Mouse (Mus musculus) kidney, embryonic 14.5 days (tissue): ENCODE data around the gene 1700013G24Rik. TPM values are rescaled to one million over a fixed set of nuclear protein-coding genes. Genes with fewer than 3 reads are reported as not detected.
A peak's percentile ranks its signal among the peaks of the same experiment; 100 is the strongest.

Experiments used
- ATAC-seq: fragments of 200-750 bp; cut with Nextera tagmentation; 2 replicates; pipeline ENCODE4 v1.8.0; 2017; ENCODE audit warnings: moderate number of reproducible peaks, mild to moderate bottlenecking, moderate TSS enrichment, moderate library complexity; ENCODE audit not compliant: low FRiP score, low TSS enrichment
- H3K27ac ChIP-seq: fragments of 300-500 bp; sonication (generic); 2 replicates; pipeline ENCODE4 v1.5.1; 2014; ENCODE audit warnings: low read depth, mild to moderate bottlenecking, low read length, moderate library complexity, mixed read lengths
- H3K27me3 ChIP-seq: fragments of 300-500 bp; sonication (generic); 2 replicates; pipeline ENCODE4 v1.6.1; 2014; ENCODE audit warnings: mild to moderate bottlenecking, low read length; ENCODE audit not compliant: control insufficient read depth, insufficient read depth
- H3K36me3 ChIP-seq: fragments of 300-500 bp; sonication (generic); 2 replicates; pipeline ENCODE4 v1.6.1; 2014; ENCODE audit warnings: low read length, mixed read lengths; ENCODE audit not compliant: control insufficient read depth, insufficient read depth
- H3K4me1 ChIP-seq: fragments of 300-500 bp; sonication (generic); 2 replicates; pipeline ENCODE4 v1.6.1; 2014; ENCODE audit warnings: low read length, mixed read lengths; ENCODE audit not compliant: control insufficient read depth, insufficient read depth
- H3K4me2 ChIP-seq: fragments of 300-500 bp; sonication (generic); replicated peaks from 2 replicates; pipeline ENCODE4 v1.6.1; 2014; ENCODE audit warnings: low read depth, mild to moderate bottlenecking, low read length
- H3K4me3 ChIP-seq: fragments of 300-500 bp; sonication (generic); 2 replicates; pipeline ENCODE4 v1.5.1; 2014; ENCODE audit warnings: mild to moderate bottlenecking, low read length
- H3K9ac ChIP-seq: fragments of 300-500 bp; sonication (generic); 2 replicates; pipeline ENCODE4 v1.6.1; 2014; ENCODE audit warnings: low read depth, mild to moderate bottlenecking, low read length, moderate library complexity
- H3K9me3 ChIP-seq: fragments of 300-500 bp; sonication (generic); 2 replicates; pipeline ENCODE4 v1.6.1; 2016; ENCODE audit warnings: low read length; ENCODE audit not compliant: control insufficient read depth
- WGBS: fragments of 180-500 bp; shearing (Covaris S2); extraction: QIAGEN DNeasy Blood & Tissue Kit; methylation state at CpG from one replicate; pipeline ENCODE4 v1.1.7; 2014; 5-methylcytosine and 5-hydroxymethylcytosine counted together
- polyA plus RNA-seq: library from polyadenylated mRNA; unstranded; fragments of >200 nt; fragmentation: Nextera tagmentation; extraction: Ambion mirVana; gene quantifications from 2 replicates; pipeline ENCODE4 v1.2.1, GENCODE M21; 2014

Gene 1700013G24Rik
- polyA plus RNA-seq, 1 experiment from 2014 or later: not detected

GRCm38 (mm10) chr4:137477611-137478010 is 24.5 kb downstream of the 1700013G24Rik start:
- Histone ChIP-seq H3K9me3 (no peaks in the 10 kb centered on the region), H3K4me3 (no peak overlapping the region), H3K27ac (peak overlapping the region; percentile 85), H3K4me1 (peaks cover 94% of the 10 kb centered on the region), H3K36me3 (no peaks in the 10 kb centered on the region), H3K9ac (no peak overlapping the region), H3K27me3 (no peaks in the 10 kb centered on the region), H3K4me2 (peak overlapping the region; percentile 32; the same call in 1 of the 2 replicates)
- ATAC-seq: no peak
- WGBS: 56% methylated on average over 6 of the region's 6 CpGs

DNA sequence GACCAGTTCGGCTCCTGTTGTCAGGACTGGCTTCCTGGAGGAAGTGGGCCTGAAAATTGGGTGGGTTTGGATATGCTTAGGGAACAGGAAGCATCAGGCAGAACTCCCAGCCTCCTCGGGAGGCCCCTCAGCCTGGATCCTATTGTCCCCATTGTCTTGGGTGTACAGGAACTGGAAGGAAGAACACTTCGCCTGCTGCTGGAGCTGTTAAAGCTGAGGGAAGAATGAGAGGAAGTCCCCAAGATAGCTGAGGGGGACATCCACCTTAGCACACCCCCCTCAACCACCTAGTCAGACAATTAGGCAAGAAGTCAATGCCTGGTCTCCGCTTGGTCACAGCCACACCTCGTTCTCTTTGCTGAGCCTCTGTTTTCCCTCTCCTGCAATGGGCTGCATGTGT is 25.2 kb downstream of the 1700013G24Rik start:
- Histone ChIP-seq H3K9me3 (no peaks in the 10 kb centered on the region), H3K27ac (peak overlapping the region; percentile 92), H3K4me1 (peaks cover 88% of the 10 kb centered on the region), H3K4me2 (no peak overlapping the region), H3K27me3 (no peaks in the 10 kb centered on the region), H3K36me3 (no peaks in the 10 kb centered on the region), H3K4me3 (no peak overlapping the region), H3K9ac (0 out of 2 replicates have a peak overlapping the region, but pooled peaks have one; percentile 1)
- ATAC-seq: no peak
- 62% methylated on average over 5 of the region's 5 CpGs for WGBS

- Histone ChIP-seq H3K9me3 (no peaks in the 10 kb centered on the region), H3K36me3 (no peaks in the 10 kb centered on the region), H3K9ac (no peak overlapping the region; the same call in 1 of the 2 replicates), H3K27ac (peak overlapping the region; percentile 92), H3K27me3 (no peaks in the 10 kb centered on the region), H3K4me3 (no peak overlapping the region), H3K4me1 (peaks cover 88% of the 10 kb centered on the region), H3K4me2 (peak overlapping the region; percentile 25)
- 10% methylated on average over 6 of the region's 6 CpGs for WGBS
- peak; percentile 48 for ATAC-seq
Observed at GRCm38 (mm10) chr4:137479757-137480156, 26.7 kb downstream of the 1700013G24Rik start.

DNA sequence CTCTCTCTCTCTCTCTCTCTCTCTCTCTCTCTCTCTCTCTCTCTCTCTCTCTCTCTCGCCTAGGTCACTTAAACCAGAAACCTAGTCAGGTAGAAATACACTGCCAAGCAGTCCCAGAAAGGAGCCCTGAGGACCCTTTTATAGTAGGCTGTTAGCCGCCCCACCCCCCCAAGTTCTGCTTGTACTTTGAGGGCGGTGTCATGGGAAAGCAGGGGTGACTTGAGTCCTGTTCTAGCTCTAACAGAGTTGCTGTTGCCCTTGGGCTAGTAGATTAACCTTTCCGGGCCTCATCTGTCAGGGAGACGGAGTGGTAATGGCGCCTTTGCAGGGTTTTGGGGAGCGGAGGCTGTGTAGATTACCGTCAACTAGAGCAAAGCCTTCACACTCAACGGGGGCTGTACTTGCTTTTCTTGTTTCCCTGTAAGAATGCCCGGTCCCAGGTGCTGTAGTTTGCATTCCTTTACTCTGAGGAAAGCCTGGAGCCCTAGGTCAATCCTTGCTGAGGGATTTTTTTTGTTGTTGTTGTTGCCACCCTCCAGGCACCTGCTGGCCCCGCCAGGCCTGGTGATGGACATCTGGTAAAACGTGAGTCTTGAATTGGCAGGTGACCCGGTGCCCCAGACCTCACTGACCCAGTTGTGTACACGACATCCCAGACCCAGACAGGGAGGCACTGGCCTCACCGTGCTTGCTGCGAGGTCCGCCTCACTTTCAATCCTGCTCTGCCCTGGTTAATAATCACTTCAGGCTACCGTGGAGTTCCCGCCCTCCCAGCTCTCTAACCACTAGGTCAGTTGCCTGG is 27.3 kb downstream of the 1700013G24Rik start:
- no peaks in the 10 kb centered on the region for H3K27me3 ChIP-seq
- no peak; the same call in 1 of the 2 replicates for ATAC-seq
- H3K4me2 ChIP-seq: peak overlapping the region; percentile 25
- 19% methylated on average over 19 of the region's 19 CpGs for WGBS
- peaks cover 92% of the 10 kb centered on the region for H3K4me1 ChIP-seq
- peak overlapping the region; percentile 92 for H3K27ac ChIP-seq
- H3K9ac ChIP-seq: peak overlapping the region; percentile 38; the same call in 1 of the 2 replicates
- no peak overlapping the region for H3K4me3 ChIP-seq
- H3K36me3 ChIP-seq: no peaks in the 10 kb centered on the region
- no peaks in the 10 kb centered on the region for H3K9me3 ChIP-seq

- Histone ChIP-seq H3K27ac (peak overlapping the region; percentile 92), H3K27me3 (no peaks in the 10 kb centered on the region), H3K4me3 (no peak overlapping the region), H3K9me3 (no peaks in the 10 kb centered on the region), H3K4me1 (peaks cover 92% of the 10 kb centered on the region), H3K4me2 (0 out of 2 replicates have a peak overlapping the region, but pooled peaks have one; percentile 25), H3K36me3 (no peaks in the 10 kb centered on the region), H3K9ac (no peak overlapping the region)
- ATAC-seq: peak; percentile 14; the same call in 1 of the 2 replicates
- WGBS: 17% methylated on average over 1 of the region's 1 CpGs
Observed at GRCm38 (mm10) chr4:137480993-137481340, 27.9 kb downstream of the 1700013G24Rik start.

DNA sequence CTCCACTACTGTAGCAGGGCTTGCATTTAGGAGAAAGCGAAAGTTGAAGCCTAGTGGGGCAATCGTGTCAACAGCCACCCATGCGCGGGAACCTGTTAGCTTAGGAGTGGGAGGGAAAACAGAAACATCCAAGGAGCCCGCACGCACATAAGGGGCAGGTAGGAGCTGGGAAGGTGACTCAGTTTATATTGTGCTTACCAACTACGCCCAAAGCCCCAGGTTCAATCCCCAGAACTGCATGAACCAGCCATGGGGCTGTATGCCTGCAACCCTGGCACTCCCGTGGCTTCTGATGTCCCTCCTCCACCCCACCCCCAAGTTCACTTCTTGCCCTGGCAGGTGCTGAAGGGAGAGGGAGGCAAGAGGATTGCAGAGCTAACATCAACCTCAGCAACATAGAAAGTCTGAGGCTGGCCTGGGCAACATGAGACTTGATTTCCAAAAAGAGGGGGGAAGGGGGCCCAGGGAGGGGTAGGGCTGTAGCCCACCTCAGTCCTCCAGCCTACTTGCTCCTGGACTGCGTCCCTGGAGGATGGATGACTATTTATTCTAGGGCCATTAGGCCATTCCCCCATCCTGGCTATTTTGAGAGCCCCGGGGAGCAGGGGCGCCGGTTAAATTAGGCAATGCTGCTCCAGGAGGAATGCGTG is 28.4 kb downstream of the 1700013G24Rik start:
- Histone ChIP-seq H3K27me3 (no peaks in the 10 kb centered on the region), H3K4me2 (0 out of 2 replicates have a peak overlapping the region, but pooled peaks have one; percentile 2), H3K36me3 (no peaks in the 10 kb centered on the region), H3K4me3 (no peak overlapping the region), H3K27ac (peak overlapping the region; percentile 92), H3K4me1 (peaks cover 92% of the 10 kb centered on the region), H3K9me3 (no peaks in the 10 kb centered on the region), H3K9ac (peak overlapping the region; percentile 28; the same call in 1 of the 2 replicates)
- ATAC-seq: no peak
- 35% methylated on average over 13 of the region's 13 CpGs for WGBS

DNA sequence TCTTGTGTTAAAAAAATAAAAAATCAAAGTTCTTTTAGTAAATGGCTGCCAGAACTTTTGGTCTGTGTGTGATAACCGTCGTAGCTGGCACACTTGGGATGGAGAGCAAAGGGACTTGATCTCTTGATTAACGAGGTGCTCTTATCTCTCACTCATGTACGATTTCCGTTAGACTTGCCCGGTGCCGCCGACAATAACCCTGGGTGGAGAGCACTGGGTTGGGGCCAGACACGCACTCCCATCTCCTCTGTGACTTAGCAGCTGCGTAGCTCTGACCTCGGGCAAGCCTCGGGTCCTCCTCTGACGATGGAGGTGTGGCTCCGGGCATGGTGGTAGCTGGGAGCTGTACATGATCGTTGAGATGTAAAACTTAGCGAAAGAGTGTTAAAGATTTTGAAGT is 30.8 kb downstream of the 1700013G24Rik start:
- Histone ChIP-seq H3K27ac (peak overlapping the region; percentile 87), H3K36me3 (no peaks in the 10 kb centered on the region), H3K9ac (no peak overlapping the region), H3K4me2 (no peak overlapping the region), H3K27me3 (no peaks in the 10 kb centered on the region), H3K4me1 (peaks cover 92% of the 10 kb centered on the region), H3K4me3 (no peak overlapping the region), H3K9me3 (no peaks in the 10 kb centered on the region)
- 31% methylated on average over 16 of the region's 16 CpGs for WGBS
- no peak for ATAC-seq

DNA sequence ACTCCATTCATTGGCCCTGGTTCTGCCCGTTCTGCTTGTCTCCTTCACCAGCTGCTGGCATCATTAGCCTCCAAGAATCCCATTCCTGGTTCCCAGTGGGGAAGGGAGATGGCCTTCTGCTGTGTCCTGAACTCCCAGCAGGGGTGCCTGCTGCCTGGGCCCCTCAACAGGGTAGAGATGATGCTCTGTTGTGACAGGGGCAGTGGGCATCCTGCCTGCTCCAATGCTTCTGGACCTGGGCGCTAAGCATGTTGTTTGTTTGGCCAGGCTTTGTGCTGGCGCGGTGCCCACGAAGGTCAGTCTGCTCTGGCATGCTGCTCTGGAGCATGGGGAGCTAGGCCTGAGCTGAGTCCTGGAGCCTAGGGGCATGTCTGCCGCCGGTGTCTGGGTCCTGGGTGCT is 31.5 kb downstream of the 1700013G24Rik start:
- Histone ChIP-seq H3K27ac (peak overlapping the region; percentile 87), H3K9me3 (no peaks in the 10 kb centered on the region), H3K4me3 (no peak overlapping the region), H3K9ac (peak overlapping the region; percentile 37), H3K4me2 (no peak overlapping the region), H3K4me1 (peaks cover 92% of the 10 kb centered on the region), H3K27me3 (no peaks in the 10 kb centered on the region), H3K36me3 (no peaks in the 10 kb centered on the region)
- no peak for ATAC-seq
- WGBS: 70% methylated on average over 7 of the region's 7 CpGs
